Mouse (Mus musculus) forebrain, embryonic 12.5 days (tissue): ENCODE results near the gene Gria2. TPM values are rescaled to one million over a fixed set of nuclear protein-coding genes. Genes with fewer than 3 reads are reported as not detected.

ENCODE experiments used
- ATAC-seq: fragments of 200-750 bp; cut with Nextera tagmentation; 2 replicates; pipeline ENCODE4 v1.8.0; 2017; ENCODE audit warnings: moderate TSS enrichment; ENCODE audit not compliant: low FRiP score
- H3K27ac ChIP-seq: fragments of 300-500 bp; sonication (generic); 2 replicates; pipeline ENCODE4 v1.5.1; 2016; ENCODE audit warnings: mild to moderate bottlenecking
- H3K27me3 ChIP-seq: fragments of 300-500 bp; sonication (generic); 2 replicates; pipeline ENCODE4 v1.6.1; 2016; ENCODE audit warnings: mild to moderate bottlenecking
- H3K36me3 ChIP-seq: fragments of 300-500 bp; sonication (generic); replicated peaks from 2 replicates; pipeline ENCODE4 v1.6.1; 2016; ENCODE audit warnings: mild to moderate bottlenecking
- H3K4me1 ChIP-seq: fragments of 300-500 bp; sonication (generic); 2 replicates; pipeline ENCODE4 v1.6.1; 2016
- H3K4me2 ChIP-seq: fragments of 300-500 bp; sonication (generic); 2 replicates; pipeline ENCODE4 v1.6.1; 2016; ENCODE audit warnings: mild to moderate bottlenecking, moderate library complexity
- H3K4me3 ChIP-seq: fragments of 300-500 bp; sonication (generic); replicated peaks from 2 replicates; pipeline ENCODE4 v1.5.1; 2016; ENCODE audit warnings: mild to moderate bottlenecking
- H3K9ac ChIP-seq: fragments of 300-500 bp; sonication (generic); 2 replicates; pipeline ENCODE4 v1.6.1; 2016; ENCODE audit warnings: mild to moderate bottlenecking
- H3K9me3 ChIP-seq: fragments of 300-500 bp; sonication (generic); 2 replicates; pipeline ENCODE4 v1.6.1; 2016
- WGBS: fragments of 180-500 bp; shearing (Covaris S2); methylation state at CpG from one replicate; pipeline ENCODE4 v1.1.7; 2016; 5-methylcytosine and 5-hydroxymethylcytosine counted together
- polyA plus RNA-seq: library from polyadenylated mRNA; unstranded; fragments of >200 nt; fragmentation: Nextera tagmentation; extraction: Ambion mirVana; gene quantifications from 2 replicates; pipeline ENCODE4 v1.2.1, GENCODE M21; 2016

Gria2 gene
- polyA plus RNA-seq: 46.8 and 48.1 TPM in 2 replicates

GRCm38 (mm10) chr3:80802596-80803081, at the start of gene Gria2:
Gene Gria2, minus strand, starts transcription at chr3:80802835.
- H3K9ac ChIP-seq: peak within 1 kb of the TSS; percentile 69
- H3K4me1 ChIP-seq: peaks cover 11% of the 10 kb centered on the region
- no peaks in the 10 kb centered on the region for H3K9me3 ChIP-seq
- H3K27me3 ChIP-seq: no peaks in the 10 kb centered on the region
- H3K36me3 ChIP-seq: no peaks in the 10 kb centered on the region
- peak within 1 kb of the TSS; percentile 60 for H3K4me3 ChIP-seq
- H3K4me2 ChIP-seq: peak within 1 kb of the TSS; percentile 80
- peak; percentile 91 for ATAC-seq
- H3K27ac ChIP-seq: peak within 1 kb of the TSS; percentile 78
- WGBS: 2% methylated on average over 35 of the region's 35 CpGs

- WGBS: 88% methylated on average over 10 of the region's 10 CpGs
- H3K36me3 ChIP-seq: no peaks in the 10 kb centered on the region
- H3K27ac ChIP-seq: no peak overlapping the region
- no peaks in the 10 kb centered on the region for H3K9me3 ChIP-seq
- H3K4me3 ChIP-seq: no peak overlapping the region
- no peak overlapping the region for H3K9ac ChIP-seq
- no peaks in the 10 kb centered on the region for H3K27me3 ChIP-seq
- no peak overlapping the region for H3K4me2 ChIP-seq
- no peaks in the 10 kb centered on the region for H3K4me1 ChIP-seq
- no peak for ATAC-seq
Observed at GRCm38 (mm10) chr3:80850947-80851346, 48.3 kb upstream of the Gria2 start.

- 88% methylated on average over 2 of the region's 2 CpGs for WGBS
- Histone ChIP-seq H3K27ac (no peak overlapping the region), H3K4me1 (no peaks in the 10 kb centered on the region), H3K9me3 (no peaks in the 10 kb centered on the region), H3K36me3 (no peaks in the 10 kb centered on the region), H3K4me2 (no peak overlapping the region), H3K27me3 (no peaks in the 10 kb centered on the region), H3K4me3 (no peak overlapping the region), H3K9ac (no peak overlapping the region)
- ATAC-seq: no peak
Observed at GRCm38 (mm10) chr3:80845634-80846033, 43.0 kb upstream of the Gria2 start.

GRCm38 (mm10) chr3:80839845-80840244, 37.2 kb upstream of the Gria2 start:
- H3K27me3 ChIP-seq: no peaks in the 10 kb centered on the region
- H3K4me2 ChIP-seq: no peak overlapping the region
- no peak overlapping the region for H3K4me3 ChIP-seq
- no peaks in the 10 kb centered on the region for H3K9me3 ChIP-seq
- 89% methylated on average over 5 of the region's 5 CpGs for WGBS
- no peaks in the 10 kb centered on the region for H3K4me1 ChIP-seq
- no peak overlapping the region for H3K27ac ChIP-seq
- no peaks in the 10 kb centered on the region for H3K36me3 ChIP-seq
- ATAC-seq: no peak
- H3K9ac ChIP-seq: no peak overlapping the region

GRCm38 (mm10) chr3:80837583-80837982, 34.9 kb upstream of the Gria2 start:
- Histone ChIP-seq H3K9ac (no peak overlapping the region), H3K36me3 (no peaks in the 10 kb centered on the region), H3K4me1 (no peaks in the 10 kb centered on the region), H3K4me2 (no peak overlapping the region), H3K27me3 (no peaks in the 10 kb centered on the region), H3K9me3 (no peaks in the 10 kb centered on the region), H3K4me3 (no peak overlapping the region), H3K27ac (no peak overlapping the region)
- WGBS: 63% methylated on average over 3 of the region's 3 CpGs
- ATAC-seq: no peak

- ATAC-seq: no peak
- Histone ChIP-seq H3K4me2 (no peak overlapping the region), H3K4me3 (no peak overlapping the region), H3K27ac (no peak overlapping the region), H3K36me3 (no peaks in the 10 kb centered on the region), H3K4me1 (no peaks in the 10 kb centered on the region), H3K9me3 (no peaks in the 10 kb centered on the region), H3K27me3 (no peaks in the 10 kb centered on the region), H3K9ac (no peak overlapping the region)
- 87% methylated on average over 1 of the region's 1 CpGs for WGBS
Observed at GRCm38 (mm10) chr3:80823975-80824374, 21.3 kb upstream of the Gria2 start.

- WGBS: 92% methylated on average over 1 of the region's 1 CpGs
- Histone ChIP-seq H3K27me3 (no peaks in the 10 kb centered on the region), H3K4me2 (no peak overlapping the region), H3K9me3 (no peaks in the 10 kb centered on the region), H3K4me1 (no peaks in the 10 kb centered on the region), H3K36me3 (no peaks in the 10 kb centered on the region), H3K9ac (no peak overlapping the region), H3K4me3 (no peak overlapping the region), H3K27ac (no peak overlapping the region)
- no peak for ATAC-seq
Observed at GRCm38 (mm10) chr3:80818619-80819018, 16.0 kb upstream of the Gria2 start.

GRCm38 (mm10) chr3:80813734-80814133, 11.1 kb upstream of the Gria2 start:
- H3K4me1 ChIP-seq: no peaks in the 10 kb centered on the region
- H3K4me2 ChIP-seq: no peak overlapping the region
- no peak overlapping the region for H3K4me3 ChIP-seq
- ATAC-seq: no peak
- no peak overlapping the region for H3K9ac ChIP-seq
- H3K27ac ChIP-seq: no peak overlapping the region
- H3K9me3 ChIP-seq: no peaks in the 10 kb centered on the region
- no peaks in the 10 kb centered on the region for H3K36me3 ChIP-seq
- H3K27me3 ChIP-seq: no peaks in the 10 kb centered on the region

GRCm38 (mm10) chr3:80812237-80812636, 9.6 kb upstream of the Gria2 start:
- 82% methylated on average over 3 of the region's 3 CpGs for WGBS
- H3K9me3 ChIP-seq: no peaks in the 10 kb centered on the region
- no peak overlapping the region for H3K4me3 ChIP-seq
- H3K9ac ChIP-seq: no peak overlapping the region
- H3K27ac ChIP-seq: no peak overlapping the region
- no peaks in the 10 kb centered on the region for H3K27me3 ChIP-seq
- H3K36me3 ChIP-seq: no peaks in the 10 kb centered on the region
- ATAC-seq: no peak
- H3K4me2 ChIP-seq: no peak overlapping the region
- H3K4me1 ChIP-seq: no peaks in the 10 kb centered on the region

GRCm38 (mm10) chr3:80805327-80805726, 2.7 kb upstream of the Gria2 start:
- peaks cover 7% of the 10 kb centered on the region for H3K4me1 ChIP-seq
- no peaks in the 10 kb centered on the region for H3K27me3 ChIP-seq
- H3K4me2 ChIP-seq: no peak overlapping the region
- H3K9me3 ChIP-seq: no peaks in the 10 kb centered on the region
- no peak for ATAC-seq
- no peak overlapping the region for H3K4me3 ChIP-seq
- WGBS: 11% methylated on average over 1 of the region's 1 CpGs
- no peaks in the 10 kb centered on the region for H3K36me3 ChIP-seq
- H3K9ac ChIP-seq: no peak overlapping the region
- no peak overlapping the region for H3K27ac ChIP-seq

- peaks cover 11% of the 10 kb centered on the region for H3K4me1 ChIP-seq
- WGBS: 67% methylated on average over 1 of the region's 1 CpGs
- no peaks in the 10 kb centered on the region for H3K9me3 ChIP-seq
- no peak overlapping the region for H3K4me2 ChIP-seq
- H3K27me3 ChIP-seq: no peaks in the 10 kb centered on the region
- no peaks in the 10 kb centered on the region for H3K36me3 ChIP-seq
- H3K27ac ChIP-seq: no peak overlapping the region
- no peak overlapping the region for H3K4me3 ChIP-seq
- no peak overlapping the region for H3K9ac ChIP-seq
- no peak for ATAC-seq
Observed at GRCm38 (mm10) chr3:80803811-80804210, 1.2 kb upstream of the Gria2 start.

GRCm38 (mm10) chr3:80803211-80803610, 576 bp upstream of the Gria2 start:
- H3K4me1 ChIP-seq: peaks cover 11% of the 10 kb centered on the region
- peak overlapping the region; percentile 60 for H3K4me3 ChIP-seq
- no peaks in the 10 kb centered on the region for H3K27me3 ChIP-seq
- H3K9ac ChIP-seq: peak overlapping the region; percentile 69; the same call in 1 of the 2 replicates
- no peak; the same call in 1 of the 2 replicates for ATAC-seq
- H3K27ac ChIP-seq: peak overlapping the region; percentile 78
- no peaks in the 10 kb centered on the region for H3K36me3 ChIP-seq
- peak overlapping the region; percentile 80 for H3K4me2 ChIP-seq
- 46% methylated on average over 8 of the region's 8 CpGs for WGBS
- H3K9me3 ChIP-seq: no peaks in the 10 kb centered on the region

GRCm38 (mm10) chr3:80801827-80802310, 766 bp downstream of the Gria2 start:
- H3K27ac ChIP-seq: peak overlapping the region; percentile 78
- H3K36me3 ChIP-seq: no peaks in the 10 kb centered on the region
- H3K4me1 ChIP-seq: peaks cover 11% of the 10 kb centered on the region
- H3K27me3 ChIP-seq: no peaks in the 10 kb centered on the region
- peak overlapping the region; percentile 69 for H3K9ac ChIP-seq
- peak overlapping the region; percentile 60 for H3K4me3 ChIP-seq
- no peaks in the 10 kb centered on the region for H3K9me3 ChIP-seq
- WGBS: 12% methylated on average over 6 of the region's 6 CpGs
- peak overlapping the region; percentile 80 for H3K4me2 ChIP-seq
- no peak for ATAC-seq
